Mouse (Mus musculus): Measurements from ENCODE around the gene Sgms2.

GRCm38 (mm10) chr3:131326637-131327036 lies 164.6 kb downstream of the Sgms2 start:
- no peak for TF ChIP-seq CTCF (IDR thresholded peaks at IDR 0.05; ENCODE audit: borderline replicate concordance, insufficient read depth, low read depth, low read length)
- TF ChIP-seq POLR2A (IDR thresholded peaks at IDR 0.05; ENCODE audit: borderline replicate concordance, insufficient read depth, low read length): no peak

All from cerebellum, adult 2 months (tissue).